Mouse (Mus musculus) small intestine, adult 2 months (tissue): ENCODE results near the gene Hook2. TPM values are rescaled to one million over a fixed set of nuclear protein-coding genes. Genes with fewer than 3 reads are reported as not detected.

Experiments used
- H3K27ac ChIP-seq: fragments of 200-500 bp; 2 replicates; pipeline ENCODE4 v1.5.1; 2012; ENCODE audit warnings: low read depth, low read length, control low read depth, inconsistent platforms; ENCODE audit not compliant: insufficient read depth
- H3K27me3 ChIP-seq: fragments of 200-500 bp; 2 replicates; pipeline ENCODE4 v1.6.1; 2012; ENCODE audit warnings: mild to moderate bottlenecking, moderate library complexity, low read length, inconsistent platforms; ENCODE audit not compliant: control insufficient read depth, insufficient read depth
- H3K36me3 ChIP-seq: fragments of 200-500 bp; 2 replicates; pipeline ENCODE4 v1.6.1; 2012; ENCODE audit warnings: mild to moderate bottlenecking, low read length, control low read depth, inconsistent platforms; ENCODE audit not compliant: control insufficient read depth, insufficient read depth
- H3K4me1 ChIP-seq: fragments of 200-500 bp; 2 replicates; pipeline ENCODE4 v1.6.1; 2012; ENCODE audit warnings: low read length, inconsistent platforms, mixed read lengths; ENCODE audit not compliant: control insufficient read depth, insufficient read depth, insufficient read length
- H3K4me3 ChIP-seq: fragments of 200-500 bp; 2 replicates; pipeline ENCODE4 v1.5.1; 2012; ENCODE audit warnings: low read depth, mild to moderate bottlenecking, control low read depth, inconsistent platforms, low read length, moderate library complexity
- CTCF ChIP-seq: fragments of 200-500 bp; IDR thresholded peaks from 2 replicates; pipeline ENCODE4 v1.5.1; 2012; ENCODE audit warnings: low read depth, mild to moderate bottlenecking, control low read depth, inconsistent platforms, low read length, moderate library complexity, mixed read lengths; ENCODE audit not compliant: insufficient replicate concordance, insufficient read length; ENCODE audit errors: extremely low read depth
- POLR2A ChIP-seq: fragments of 200-500 bp; IDR thresholded peaks from 2 replicates; pipeline ENCODE4 v1.6.1; 2012; ENCODE audit warnings: low read depth, mild to moderate bottlenecking, control low read depth, inconsistent platforms, low read length, moderate library complexity
- WGBS: fragments of 180-500 bp; shearing (Covaris S2); methylation state at CpG from one replicate; pipeline ENCODE4 v1.1.7; 2018; 5-methylcytosine and 5-hydroxymethylcytosine counted together
- polyA plus RNA-seq: library from polyadenylated mRNA; depleted of rRNA; stranded (reverse); fragments of >200 nt; gene quantifications from 2 replicates; pipeline ENCODE4 v1.2.3, GENCODE M21; 2012

The Hook2 gene
- polyA plus RNA-seq, 1 experiment: 56.9 TPM

GRCm38 (mm10) chr8:84947241-84947545 lies 43.2 kb upstream of the Hook2 start:
- TF ChIP-seq CTCF (no peak), POLR2A (no peak)
- WGBS: 10% methylated on average over 9 of the region's 9 CpGs
- peaks cover 46% of the 10 kb centered on the region for H3K27me3 ChIP-seq
- no peak overlapping the region for H3K27ac ChIP-seq
- peaks cover 3% of the 10 kb centered on the region; the same call in 1 of the 2 replicates for H3K4me1 ChIP-seq
- no peak overlapping the region for H3K4me3 ChIP-seq
- H3K36me3 ChIP-seq: no peaks in the 10 kb centered on the region

GRCm38 (mm10) chr8:84949753-84950152 lies 40.6 kb upstream of the Hook2 start:
- Histone ChIP-seq H3K27ac (no peak overlapping the region), H3K4me3 (no peak overlapping the region), H3K27me3 (peaks cover 39% of the 10 kb centered on the region), H3K36me3 (no peaks in the 10 kb centered on the region), H3K4me1 (peaks cover 6% of the 10 kb centered on the region)
- TF ChIP-seq CTCF (no peak), POLR2A (no peak)
- WGBS: 25% methylated on average over 12 of the region's 12 CpGs

GRCm38 (mm10) chr8:84952612-84953255 lies 37.7 kb upstream of the Hook2 start:
- Histone ChIP-seq H3K27ac (no peak overlapping the region), H3K4me1 (peaks cover 3% of the 10 kb centered on the region; the same call in 1 of the 2 replicates), H3K4me3 (peak overlapping the region; percentile 26; the same call in 1 of the 2 replicates), H3K36me3 (peaks cover under 1% of the 10 kb centered on the region; the same call in 1 of the 2 replicates), H3K27me3 (peaks cover 12% of the 10 kb centered on the region)
- 6% methylated on average over 18 of the region's 18 CpGs for WGBS
- TF ChIP-seq POLR2A (no peak), CTCF (no peak)

- Histone ChIP-seq H3K4me1 (peaks cover 3% of the 10 kb centered on the region; the same call in 1 of the 2 replicates), H3K36me3 (peaks cover 2% of the 10 kb centered on the region; the same call in 1 of the 2 replicates), H3K27ac (no peak overlapping the region), H3K27me3 (no peaks in the 10 kb centered on the region), H3K4me3 (no peak overlapping the region)
- 58% methylated on average over 2 of the region's 2 CpGs for WGBS
- TF ChIP-seq CTCF (peak; percentile 55; the same call in 1 of the 2 replicates), POLR2A (no peak)
Observed at GRCm38 (mm10) chr8:84956768-84957167, 33.6 kb upstream of the Hook2 start.

GRCm38 (mm10) chr8:84959811-84960210 lies 30.6 kb upstream of the Hook2 start:
- TF ChIP-seq CTCF (no peak), POLR2A (no peak)
- no peak overlapping the region for H3K27ac ChIP-seq
- H3K36me3 ChIP-seq: peaks cover 5% of the 10 kb centered on the region; the same call in 1 of the 2 replicates
- no peaks in the 10 kb centered on the region for H3K27me3 ChIP-seq
- WGBS: 83% methylated on average over 7 of the region's 7 CpGs
- H3K4me3 ChIP-seq: no peak overlapping the region
- no peaks in the 10 kb centered on the region for H3K4me1 ChIP-seq

GRCm38 (mm10) chr8:84963952-84964351 lies 26.5 kb upstream of the Hook2 start:
- Histone ChIP-seq H3K4me3 (no peak overlapping the region), H3K27me3 (no peaks in the 10 kb centered on the region), H3K36me3 (0 out of 2 replicates have a peak, but pooled peaks cover 3% of the 10 kb centered on the region), H3K4me1 (peaks cover 13% of the 10 kb centered on the region), H3K27ac (no peak overlapping the region)
- TF ChIP-seq CTCF (no peak), POLR2A (no peak)
- WGBS: 75% methylated on average over 4 of the region's 4 CpGs

- under 1% methylated on average over 41 of the region's 41 CpGs for WGBS
- TF ChIP-seq CTCF (no peak), POLR2A (no peak)
Observed at GRCm38 (mm10) chr8:84965731-84966291, 24.6 kb upstream of the Hook2 start.

More at GRCm38 (mm10) chr8:84965731-84966291, 24.6 kb upstream of the Hook2 start:
- Histone ChIP-seq H3K4me1 (peaks cover 17% of the 10 kb centered on the region), H3K27ac (peak overlapping the region; percentile 9; the same call in 1 of the 2 replicates), H3K36me3 (0 out of 2 replicates have a peak, but pooled peaks cover 3% of the 10 kb centered on the region), H3K27me3 (no peaks in the 10 kb centered on the region), H3K4me3 (peak overlapping the region; percentile 74)
